Mouse (Mus musculus): ENCODE measurements around the gene Adpgk.

Adpgk gene

GRCm38 (mm10) chr9:59290957-59291687 lies at the start of gene Adpgk:
TSS of gene Adpgk (plus strand) at chr9:59291558.
- in situ Hi-C loops (cut with MboI; ENCODE audit: low pct_unique_long_range_greater_than_20kb in 1 of 2, low sequenced_read_pairs in 2 of 2, unreplicated experiment in 1 of 2) = no loop called here

- in situ Hi-C loops (cut with MboI; ENCODE audit: low pct_unique_long_range_greater_than_20kb in 1 of 2, low sequenced_read_pairs in 2 of 2, unreplicated experiment in 1 of 2) = loop anchor here (10.0 to 25.0 kb wide), 2 partner anchors 330 to 333 kb away; no protein-coding TSS in a partner anchor
Observed at GRCm38 (mm10) chr9:59245181-59245580, 46.2 kb upstream of the Adpgk start.

- in situ Hi-C loops (cut with MboI; ENCODE audit: low pct_unique_long_range_greater_than_20kb in 1 of 2, low sequenced_read_pairs in 2 of 2, unreplicated experiment in 1 of 2) = loop anchor here (10.0 to 25.0 kb wide), 2 partner anchors 332 to 334 kb away; no protein-coding TSS in a partner anchor
Observed at GRCm38 (mm10) chr9:59246456-59247029, 44.8 kb upstream of the Adpgk start.

- in situ Hi-C loops (cut with MboI; ENCODE audit: low pct_unique_long_range_greater_than_20kb in 1 of 2, low sequenced_read_pairs in 2 of 2, unreplicated experiment in 1 of 2) = loop anchor here (10.0 to 25.0 kb wide), 2 partner anchors 335 to 337 kb away; no protein-coding TSS in a partner anchor
Observed at GRCm38 (mm10) chr9:59249359-59249758, 42.0 kb upstream of the Adpgk start.

- in situ Hi-C loops (cut with MboI; ENCODE audit: low pct_unique_long_range_greater_than_20kb in 1 of 2, low sequenced_read_pairs in 2 of 2, unreplicated experiment in 1 of 2) = no loop called here
Observed at GRCm38 (mm10) chr9:59250272-59250671, 41.1 kb upstream of the Adpgk start.

GRCm38 (mm10) chr9:59254716-59255421 lies 36.5 kb upstream of the Adpgk start:
- in situ Hi-C loops (cut with MboI; ENCODE audit: low pct_unique_long_range_greater_than_20kb in 1 of 2, low sequenced_read_pairs in 2 of 2, unreplicated experiment in 1 of 2) = no loop called here

- in situ Hi-C loops (cut with MboI; ENCODE audit: low pct_unique_long_range_greater_than_20kb in 1 of 2, low sequenced_read_pairs in 2 of 2, unreplicated experiment in 1 of 2) = no loop called here
Observed at GRCm38 (mm10) chr9:59259806-59260454, 31.4 kb upstream of the Adpgk start.

GRCm38 (mm10) chr9:59266332-59266731 lies 25.0 kb upstream of the Adpgk start:
- in situ Hi-C loops (cut with MboI; ENCODE audit: low pct_unique_long_range_greater_than_20kb in 1 of 2, low sequenced_read_pairs in 2 of 2, unreplicated experiment in 1 of 2) = no loop called here

GRCm38 (mm10) chr9:59269728-59270127 lies 21.6 kb upstream of the Adpgk start:
- in situ Hi-C loops (cut with MboI; ENCODE audit: low pct_unique_long_range_greater_than_20kb in 1 of 2, low sequenced_read_pairs in 2 of 2, unreplicated experiment in 1 of 2) = no loop called here

- in situ Hi-C loops (cut with MboI; ENCODE audit: low pct_unique_long_range_greater_than_20kb in 1 of 2, low sequenced_read_pairs in 2 of 2, unreplicated experiment in 1 of 2) = no loop called here
Observed at GRCm38 (mm10) chr9:59271081-59271480, 20.3 kb upstream of the Adpgk start.

- in situ Hi-C loops (cut with MboI; ENCODE audit: low pct_unique_long_range_greater_than_20kb in 1 of 2, low sequenced_read_pairs in 2 of 2, unreplicated experiment in 1 of 2) = no loop called here
Observed at GRCm38 (mm10) chr9:59271711-59272110, 19.6 kb upstream of the Adpgk start.

- in situ Hi-C loops (cut with MboI; ENCODE audit: low pct_unique_long_range_greater_than_20kb in 1 of 2, low sequenced_read_pairs in 2 of 2, unreplicated experiment in 1 of 2) = no loop called here
Observed at GRCm38 (mm10) chr9:59273199-59273598, 18.2 kb upstream of the Adpgk start.

- in situ Hi-C loops (cut with MboI; ENCODE audit: low pct_unique_long_range_greater_than_20kb in 1 of 2, low sequenced_read_pairs in 2 of 2, unreplicated experiment in 1 of 2) = no loop called here
Observed at GRCm38 (mm10) chr9:59274846-59275455, 16.4 kb upstream of the Adpgk start.

GRCm38 (mm10) chr9:59278199-59278598 lies 13.2 kb upstream of the Adpgk start:
- in situ Hi-C loops (cut with MboI; ENCODE audit: low pct_unique_long_range_greater_than_20kb in 1 of 2, low sequenced_read_pairs in 2 of 2, unreplicated experiment in 1 of 2) = no loop called here

GRCm38 (mm10) chr9:59278694-59279093 lies 12.7 kb upstream of the Adpgk start:
- in situ Hi-C loops (cut with MboI; ENCODE audit: low pct_unique_long_range_greater_than_20kb in 1 of 2, low sequenced_read_pairs in 2 of 2, unreplicated experiment in 1 of 2) = no loop called here

GRCm38 (mm10) chr9:59280888-59281287 lies 10.5 kb upstream of the Adpgk start:
- in situ Hi-C loops (cut with MboI; ENCODE audit: low pct_unique_long_range_greater_than_20kb in 1 of 2, low sequenced_read_pairs in 2 of 2, unreplicated experiment in 1 of 2) = no loop called here

GRCm38 (mm10) chr9:59281871-59282682 lies 9.3 kb upstream of the Adpgk start:
- in situ Hi-C loops (cut with MboI; ENCODE audit: low pct_unique_long_range_greater_than_20kb in 1 of 2, low sequenced_read_pairs in 2 of 2, unreplicated experiment in 1 of 2) = no loop called here

GRCm38 (mm10) chr9:59282683-59282986 lies 8.7 kb upstream of the Adpgk start:
- in situ Hi-C loops (cut with MboI; ENCODE audit: low pct_unique_long_range_greater_than_20kb in 1 of 2, low sequenced_read_pairs in 2 of 2, unreplicated experiment in 1 of 2) = no loop called here

All from mouse embryonic stem cell (cell line).